Mouse (Mus musculus): Measurements from ENCODE around the gene Myo16. TPM values are rescaled to one million over a fixed set of nuclear protein-coding genes. Genes with fewer than 3 reads are reported as not detected.

Myo16 gene
- polyA plus RNA-seq, 1 experiment from 2014 or later: 3.9 TPM

DNA sequence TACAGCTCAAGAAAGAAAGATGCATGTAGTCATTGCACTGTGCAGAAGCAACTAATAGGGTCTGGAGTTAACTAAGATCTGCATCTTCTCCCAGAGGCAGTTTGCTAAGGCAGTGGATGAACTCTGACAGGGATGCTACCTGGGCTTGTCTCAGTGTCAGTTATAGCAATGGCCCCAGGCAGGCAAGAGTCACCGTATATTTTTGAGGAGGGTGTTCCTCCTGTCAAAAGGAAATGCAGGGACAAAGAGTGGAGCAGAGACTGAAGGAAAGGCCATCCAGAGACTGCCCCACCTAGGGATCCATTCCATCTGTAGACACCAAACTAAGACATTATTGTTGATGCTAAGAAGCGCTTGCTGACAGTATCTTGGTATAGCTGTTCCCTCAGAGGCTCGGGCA lies 7.4 kb downstream of the Myo16 start:
- Histone ChIP-seq H3K9me3 (no peaks in the 10 kb centered on the region), H3K9ac (no peak overlapping the region), H3K36me3 (no peaks in the 10 kb centered on the region), H3K27ac (replicated peaks) (no peak overlapping the region), H3K4me2 (no peak overlapping the region), H3K27me3 (peaks cover 4% of the 10 kb centered on the region), H3K4me1 (replicated peaks) (peaks cover 21% of the 10 kb centered on the region), H3K4me3 (no peak overlapping the region)
- no peak for ATAC-seq (ENCODE audit: low read depth)
- 86% methylated on average over 3 of the region's 3 CpGs for WGBS

DNA sequence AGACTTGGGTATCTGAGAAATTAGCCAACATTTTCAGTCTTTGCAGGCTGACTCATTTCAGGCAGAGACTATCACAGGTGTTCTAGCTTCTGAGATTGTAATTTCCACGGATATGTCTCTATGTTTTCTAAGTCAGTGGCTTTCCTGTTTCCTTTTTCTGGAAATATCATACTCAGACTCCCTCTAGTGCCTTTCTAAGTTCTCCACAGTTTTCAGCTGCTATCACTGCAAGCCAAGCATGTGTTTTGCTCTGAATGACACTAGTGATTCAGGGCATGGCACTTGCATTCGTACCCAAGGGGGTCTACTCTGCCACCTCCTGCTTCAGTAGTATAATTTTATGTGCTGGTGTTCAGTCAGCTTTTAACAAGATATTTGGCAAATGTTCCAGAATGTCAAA lies 11.2 kb downstream of the Myo16 start:
- H3K27me3 ChIP-seq: no peaks in the 10 kb centered on the region
- 68% methylated on average over 2 of the region's 2 CpGs for WGBS
- no peaks in the 10 kb centered on the region for H3K36me3 ChIP-seq
- peaks cover 8% of the 10 kb centered on the region; the same call in 1 of the 2 replicates for H3K4me1 ChIP-seq (replicated peaks)
- H3K27ac ChIP-seq (replicated peaks): no peak overlapping the region
- ATAC-seq (ENCODE audit: low read depth): no peak
- H3K4me2 ChIP-seq: no peak overlapping the region
- H3K9ac ChIP-seq: no peak overlapping the region
- H3K9me3 ChIP-seq: no peaks in the 10 kb centered on the region
- H3K4me3 ChIP-seq: no peak overlapping the region

GRCm38 (mm10) chr8:10168326-10168725 lies 14.6 kb downstream of the Myo16 start:
- no peak for ATAC-seq (ENCODE audit: low read depth)
- no peaks in the 10 kb centered on the region for H3K9me3 ChIP-seq
- WGBS: 87% methylated on average over 4 of the region's 4 CpGs
- H3K4me1 ChIP-seq (replicated peaks): peaks cover 26% of the 10 kb centered on the region
- no peaks in the 10 kb centered on the region for H3K36me3 ChIP-seq
- H3K9ac ChIP-seq: no peak overlapping the region
- H3K4me2 ChIP-seq: no peak overlapping the region
- H3K27ac ChIP-seq (replicated peaks): no peak overlapping the region
- no peak overlapping the region for H3K4me3 ChIP-seq
- H3K27me3 ChIP-seq: no peaks in the 10 kb centered on the region

GRCm38 (mm10) chr8:10169894-10170293 lies 16.2 kb downstream of the Myo16 start:
- Histone ChIP-seq H3K9me3 (no peaks in the 10 kb centered on the region), H3K4me1 (replicated peaks) (peaks cover 41% of the 10 kb centered on the region), H3K36me3 (no peaks in the 10 kb centered on the region), H3K4me3 (no peak overlapping the region), H3K4me2 (no peak overlapping the region), H3K9ac (no peak overlapping the region), H3K27ac (replicated peaks) (no peak overlapping the region), H3K27me3 (no peaks in the 10 kb centered on the region)
- 82% methylated on average over 3 of the region's 3 CpGs for WGBS
- ATAC-seq (ENCODE audit: low read depth): no peak

GRCm38 (mm10) chr8:10171321-10171720 lies 17.6 kb downstream of the Myo16 start:
- H3K9ac ChIP-seq: no peak overlapping the region
- ATAC-seq (ENCODE audit: low read depth): no peak
- no peaks in the 10 kb centered on the region for H3K9me3 ChIP-seq
- no peaks in the 10 kb centered on the region for H3K36me3 ChIP-seq
- H3K4me3 ChIP-seq: no peak overlapping the region
- no peak overlapping the region for H3K4me2 ChIP-seq
- 67% methylated on average over 2 of the region's 2 CpGs for WGBS
- no peaks in the 10 kb centered on the region for H3K27me3 ChIP-seq
- H3K4me1 ChIP-seq (replicated peaks): peaks cover 50% of the 10 kb centered on the region
- no peak overlapping the region for H3K27ac ChIP-seq (replicated peaks)

DNA sequence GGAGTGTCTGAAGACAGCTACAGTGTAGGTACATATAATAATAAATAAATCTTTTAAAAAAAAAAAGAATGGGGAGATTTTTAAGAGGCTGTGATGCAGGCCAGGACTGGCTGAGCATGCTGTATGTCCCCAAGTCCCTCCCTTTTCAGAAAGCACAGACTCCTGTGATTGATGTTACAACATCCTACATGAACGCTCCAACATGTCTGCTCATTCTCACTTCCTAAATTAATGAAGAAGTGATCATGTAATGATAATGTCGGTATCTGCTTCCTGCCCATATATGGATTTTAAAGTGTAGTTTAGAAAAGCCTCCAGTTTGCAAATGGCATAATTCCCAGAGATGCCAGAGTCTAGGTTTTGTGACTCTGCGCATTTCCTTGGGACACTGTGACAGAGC lies 18.6 kb downstream of the Myo16 start:
- ATAC-seq (ENCODE audit: low read depth): no peak
- H3K9me3 ChIP-seq: no peaks in the 10 kb centered on the region
- 88% methylated on average over 3 of the region's 3 CpGs for WGBS

GRCm38 (mm10) chr8:10173033-10173747 lies 19.5 kb downstream of the Myo16 start:
- Histone ChIP-seq H3K9me3 (no peaks in the 10 kb centered on the region), H3K36me3 (no peaks in the 10 kb centered on the region), H3K4me3 (no peak overlapping the region), H3K4me1 (replicated peaks) (peaks cover 54% of the 10 kb centered on the region), H3K27ac (replicated peaks) (peak overlapping the region; percentile 49; the same call in 1 of the 2 replicates), H3K27me3 (no peaks in the 10 kb centered on the region), H3K9ac (no peak overlapping the region), H3K4me2 (no peak overlapping the region)
- 25% methylated on average over 9 of the region's 9 CpGs for WGBS
- peak; percentile 71 for ATAC-seq (ENCODE audit: low read depth)

More for the DNA sequence above, 18.6 kb downstream of the Myo16 start:
- H3K36me3 ChIP-seq: no peaks in the 10 kb centered on the region
- no peaks in the 10 kb centered on the region for H3K27me3 ChIP-seq
- no peak overlapping the region for H3K4me2 ChIP-seq
- H3K9ac ChIP-seq: no peak overlapping the region
- H3K4me3 ChIP-seq: no peak overlapping the region
- H3K4me1 ChIP-seq (replicated peaks): peaks cover 57% of the 10 kb centered on the region
- H3K27ac ChIP-seq (replicated peaks): no peak overlapping the region

- Histone ChIP-seq H3K36me3 (no peaks in the 10 kb centered on the region), H3K4me3 (no peak overlapping the region), H3K9ac (no peak overlapping the region), H3K27ac (replicated peaks) (peak overlapping the region; percentile 49; the same call in 1 of the 2 replicates), H3K4me2 (no peak overlapping the region), H3K4me1 (replicated peaks) (peaks cover 54% of the 10 kb centered on the region), H3K9me3 (no peaks in the 10 kb centered on the region), H3K27me3 (no peaks in the 10 kb centered on the region)
- no peak for ATAC-seq (ENCODE audit: low read depth)
- WGBS: 66% methylated on average over 5 of the region's 5 CpGs
These were observed 20.6 kb downstream of the Myo16 start for GRCm38 (mm10) chr8:10174201-10174840.

GRCm38 (mm10) chr8:10174841-10175680 lies 21.4 kb downstream of the Myo16 start:
- H3K9me3 ChIP-seq: no peaks in the 10 kb centered on the region
- H3K27me3 ChIP-seq: no peaks in the 10 kb centered on the region
- no peaks in the 10 kb centered on the region for H3K36me3 ChIP-seq
- no peak overlapping the region for H3K4me2 ChIP-seq
- WGBS: 80% methylated on average over 7 of the region's 7 CpGs
- no peak overlapping the region for H3K4me3 ChIP-seq
- H3K9ac ChIP-seq: no peak overlapping the region
- ATAC-seq (ENCODE audit: low read depth): no peak
- 0 out of 2 replicates have a peak overlapping the region, but pooled peaks have one; percentile 49 for H3K27ac ChIP-seq (replicated peaks)
- H3K4me1 ChIP-seq (replicated peaks): peaks cover 54% of the 10 kb centered on the region

DNA sequence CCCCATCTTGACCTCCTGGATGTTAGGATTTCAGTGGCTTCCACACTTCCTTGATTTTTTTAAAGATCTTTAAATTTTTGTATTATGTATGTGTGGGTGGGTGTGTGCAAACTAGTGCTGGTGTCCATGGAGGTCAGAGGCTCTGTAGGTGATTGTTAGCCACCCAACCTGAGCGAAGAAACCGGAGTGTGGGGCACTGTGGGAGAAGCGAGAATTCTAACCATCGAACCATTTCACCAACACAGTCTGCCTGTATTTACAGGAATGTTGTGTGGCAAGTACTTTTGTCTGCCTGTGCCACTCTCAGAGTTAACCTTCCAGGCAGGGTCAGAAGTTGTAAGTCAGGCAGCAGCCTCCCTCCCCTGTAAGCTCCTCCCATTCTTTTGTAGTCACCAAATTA lies 22.3 kb downstream of the Myo16 start:
- Histone ChIP-seq H3K27ac (replicated peaks) (no peak overlapping the region), H3K4me2 (no peak overlapping the region), H3K27me3 (no peaks in the 10 kb centered on the region), H3K9me3 (no peaks in the 10 kb centered on the region), H3K36me3 (no peaks in the 10 kb centered on the region), H3K4me1 (replicated peaks) (peaks cover 50% of the 10 kb centered on the region), H3K9ac (no peak overlapping the region), H3K4me3 (no peak overlapping the region)
- WGBS: 87% methylated on average over 4 of the region's 4 CpGs
- no peak for ATAC-seq (ENCODE audit: low read depth)

- H3K9me3 ChIP-seq: no peaks in the 10 kb centered on the region
- no peak overlapping the region for H3K4me3 ChIP-seq
- H3K27ac ChIP-seq (replicated peaks): no peak overlapping the region
- ATAC-seq (ENCODE audit: low read depth): no peak
- peaks cover 48% of the 10 kb centered on the region for H3K4me1 ChIP-seq (replicated peaks)
- WGBS: 58% methylated on average over 4 of the region's 4 CpGs
- no peaks in the 10 kb centered on the region for H3K36me3 ChIP-seq
- H3K9ac ChIP-seq: no peak overlapping the region
- H3K27me3 ChIP-seq: no peaks in the 10 kb centered on the region
- H3K4me2 ChIP-seq: no peak overlapping the region
These were observed 23.4 kb downstream of the Myo16 start for GRCm38 (mm10) chr8:10177131-10177530.

DNA sequence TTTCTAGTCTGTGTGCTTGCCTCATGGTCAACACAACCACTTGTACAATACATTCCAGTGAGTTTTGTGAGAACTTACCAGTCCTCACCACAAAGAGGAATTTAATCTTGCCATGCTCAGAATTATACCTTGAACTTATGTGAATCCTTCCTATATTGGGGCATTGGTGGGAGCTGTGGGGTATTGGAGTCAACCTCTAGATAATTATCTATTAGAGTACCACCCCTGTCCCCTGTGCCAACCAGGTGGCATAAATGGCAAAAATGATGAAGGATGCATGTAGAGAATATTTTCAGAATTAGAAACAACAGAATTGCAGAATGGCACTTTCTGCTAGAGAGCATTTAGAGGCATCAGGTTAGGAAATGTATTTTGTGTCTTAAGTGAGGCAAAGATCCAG lies 25.3 kb downstream of the Myo16 start:
- H3K36me3 ChIP-seq: no peaks in the 10 kb centered on the region
- H3K9me3 ChIP-seq: no peaks in the 10 kb centered on the region
- H3K27me3 ChIP-seq: no peaks in the 10 kb centered on the region
- no peak overlapping the region for H3K4me3 ChIP-seq
- no peak overlapping the region for H3K9ac ChIP-seq
- H3K4me1 ChIP-seq (replicated peaks): peaks cover 35% of the 10 kb centered on the region
- H3K4me2 ChIP-seq: no peak overlapping the region
- no peak overlapping the region for H3K27ac ChIP-seq (replicated peaks)
- ATAC-seq (ENCODE audit: low read depth): no peak

Data from neural tube, embryonic 13.5 days (tissue).